Mouse (Mus musculus): ENCODE data around the gene Crybb1. TPM values are rescaled to one million over a fixed set of nuclear protein-coding genes. Genes with fewer than 3 reads are reported as not detected.
A peak's percentile ranks its signal among the peaks of the same experiment; 100 is the strongest.

Crybb1 gene
- total RNA-seq, 2 experiments from 2014 or later, result 1.6 to 3.7 TPM

- Histone ChIP-seq H3K27ac (no peak overlapping the region), H3K4me3 (no peak overlapping the region)
- TF ChIP-seq CTCF (IDR thresholded peaks at IDR 0.05), result no peak
- DNase-seq, result no peak
- intact Hi-C loops (cut with DNase I), result no loop called here
Observed at GRCm38 (mm10) chr5:112259862-112260650, 4.4 kb downstream of the Crybb1 start.

- TF ChIP-seq CTCF (IDR thresholded peaks at IDR 0.05), result no peak
- H3K4me3 ChIP-seq, result no peak overlapping the region
- intact Hi-C loops (cut with DNase I), result no loop called here
- no peak overlapping the region for H3K27ac ChIP-seq
- DNase-seq, result no peak
Observed at GRCm38 (mm10) chr5:112260818-112261217, 5.2 kb downstream of the Crybb1 start.

- H3K4me3 ChIP-seq, result no peak overlapping the region
- H3K27ac ChIP-seq, result no peak overlapping the region
- no peak for DNase-seq
- no peak for TF ChIP-seq CTCF (IDR thresholded peaks at IDR 0.05)
- intact Hi-C loops (cut with DNase I), result no loop called here
Observed at GRCm38 (mm10) chr5:112264099-112264498, 8.5 kb downstream of the Crybb1 start.

- TF ChIP-seq CTCF (IDR thresholded peaks at IDR 0.05), result no peak
- Histone ChIP-seq H3K4me3 (no peak overlapping the region), H3K27ac (no peak overlapping the region)
- intact Hi-C loops (cut with DNase I), result no loop called here
- DNase-seq, result no peak
Observed at GRCm38 (mm10) chr5:112265110-112265509, 9.5 kb downstream of the Crybb1 start.

- no peak overlapping the region for H3K4me3 ChIP-seq
- intact Hi-C loops (cut with DNase I), result no loop called here
- no peak for TF ChIP-seq CTCF (IDR thresholded peaks at IDR 0.05)
- H3K27ac ChIP-seq, result no peak overlapping the region
- DNase-seq, result peak; percentile 38
Observed at GRCm38 (mm10) chr5:112265515-112265914, 9.9 kb downstream of the Crybb1 start.

GRCm38 (mm10) chr5:112266011-112266777, 10.6 kb downstream of the Crybb1 start:
- H3K27ac ChIP-seq, result no peak overlapping the region
- intact Hi-C loops (cut with DNase I), result no loop called here

GRCm38 (mm10) chr5:112270764-112271541, 15.3 kb downstream of the Crybb1 start:
- intact Hi-C loops (cut with DNase I), result no loop called here
- no peak for TF ChIP-seq CTCF (IDR thresholded peaks at IDR 0.05)
- DNase-seq, result no peak
- no peak overlapping the region for H3K4me3 ChIP-seq
- no peak overlapping the region for H3K27ac ChIP-seq

More at GRCm38 (mm10) chr5:112266011-112266777, 10.6 kb downstream of the Crybb1 start:
- no peak overlapping the region for H3K4me3 ChIP-seq
- DNase-seq, result no peak
- no peak for TF ChIP-seq CTCF (IDR thresholded peaks at IDR 0.05)

GRCm38 (mm10) chr5:112272934-112273333, 17.3 kb downstream of the Crybb1 start:
- H3K4me3 ChIP-seq, result no peak overlapping the region
- intact Hi-C loops (cut with DNase I), result no loop called here
- H3K27ac ChIP-seq, result no peak overlapping the region
- TF ChIP-seq CTCF (IDR thresholded peaks at IDR 0.05), result no peak
- no peak for DNase-seq

- no peak for DNase-seq
- TF ChIP-seq CTCF (IDR thresholded peaks at IDR 0.05), result no peak
- Histone ChIP-seq H3K27ac (no peak overlapping the region), H3K4me3 (no peak overlapping the region)
- intact Hi-C loops (cut with DNase I), result loop anchor here (2.0 kb wide), 1 partner anchor 53 kb away; the partner anchor contains the start of gene Tfip11
Observed at GRCm38 (mm10) chr5:112273746-112274463, 18.3 kb downstream of the Crybb1 start.

- intact Hi-C loops (cut with DNase I), result loop anchor here (2.0 to 5.0 kb wide), 2 partner anchors 33 to 52 kb away; partner anchors contain the start of gene Tfip11
- Histone ChIP-seq H3K4me3 (peak overlapping the region; percentile 79; the same call in 1 of the 2 replicates), H3K27ac (no peak overlapping the region)
- DNase-seq, result no peak
- no peak for TF ChIP-seq CTCF (IDR thresholded peaks at IDR 0.05)
Observed at GRCm38 (mm10) chr5:112275021-112275804, 19.6 kb downstream of the Crybb1 start.

- Histone ChIP-seq H3K4me3 (peak within 1 kb of the TSS; percentile 79), H3K27ac (peak within 1 kb of the TSS; percentile 95)
- TF ChIP-seq CTCF (IDR thresholded peaks at IDR 0.05), result peak; percentile 38; the same call in 1 of the 2 replicates
- intact Hi-C loops (cut with DNase I), result loop anchor here (2.0 to 5.0 kb wide), 2 partner anchors 14 to 34 kb away; no protein-coding TSS in a partner anchor
- DNase-seq, result peak; percentile 100
Observed at GRCm38 (mm10) chr5:112276267-112276873, 20.8 kb downstream of the Crybb1 start, which contains the start of gene Tpst2. Gene Tpst2 (plus strand): TSS chr5:112276691.
